Mouse (Mus musculus): ENCODE measurements around the gene Bend4. TPM values are rescaled to one million over a fixed set of nuclear protein-coding genes. Genes with fewer than 3 reads are reported as not detected.

The Bend4 gene
- polyA plus RNA-seq (2014; fragmentation: Nextera tagmentation; extraction: Ambion mirVana) = 12.1 and 16.0 TPM in 2 replicates

DNA sequence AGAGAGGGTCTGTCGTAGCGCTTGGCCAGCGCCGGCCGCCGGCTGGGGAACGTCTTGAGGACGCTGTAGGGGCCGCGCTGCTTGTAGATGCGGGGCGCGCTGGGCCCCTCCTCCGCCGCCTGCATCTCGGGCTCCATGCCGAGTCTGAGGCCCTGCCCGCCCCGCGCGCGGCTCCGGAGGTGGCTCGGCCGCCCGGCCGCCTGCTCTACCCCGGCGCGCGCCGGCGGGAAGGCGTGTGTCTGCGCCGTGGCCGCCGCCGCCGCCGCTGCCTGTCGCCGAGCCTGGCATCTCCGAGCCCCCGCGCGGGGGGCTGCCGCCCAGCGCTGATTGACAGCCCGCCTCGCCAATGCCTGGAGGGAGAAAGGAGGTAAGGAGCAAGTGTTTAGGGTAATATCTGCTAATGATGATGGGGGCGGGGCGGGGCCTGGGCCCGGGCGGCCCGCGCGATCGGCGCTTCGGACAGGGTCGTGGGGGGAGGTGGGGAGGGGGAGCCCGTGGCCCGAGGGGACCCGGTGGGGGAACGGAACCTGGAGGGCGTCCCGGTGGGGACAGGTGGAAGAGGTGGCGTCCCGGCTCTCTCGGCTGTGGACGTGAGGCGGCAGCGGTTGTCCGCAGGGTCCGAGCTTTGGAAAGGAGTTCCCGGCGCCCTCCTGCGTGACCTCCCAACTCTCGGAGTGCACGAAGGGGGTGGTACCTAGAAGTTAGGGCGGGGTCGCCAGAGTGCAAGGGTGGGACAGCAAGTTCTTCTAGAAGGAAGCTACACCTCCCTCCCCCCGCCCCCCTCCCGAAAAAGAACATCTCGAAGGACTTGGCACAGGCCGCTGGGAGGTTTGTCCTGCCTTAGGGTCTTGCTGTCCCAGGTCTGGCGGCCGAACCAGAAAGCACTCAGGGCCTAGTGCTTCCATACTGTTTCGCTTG, at the start of gene Bend4:
TSS of gene Bend4 (minus strand) at position 868 of the 918 bp plus-strand sequence.
- H3K4me2 ChIP-seq (ENCODE audit: low read depth, severe bottlenecking) = peak within 1 kb of the TSS; percentile 85
- peak; percentile 91 for DNase-seq (ENCODE audit: low spot score)
- 0 out of 2 replicates have a peak, but pooled peaks cover 3% of the 10 kb centered on the region for H3K4me1 ChIP-seq (ENCODE audit: control insufficient read depth, insufficient read depth, low read length)
- peaks cover 10% of the 10 kb centered on the region; the same call in 1 of the 2 replicates for H3K27me3 ChIP-seq (ENCODE audit: control insufficient read depth, insufficient read depth, low read length)
- 1% methylated on average over 63 of the region's 90 CpGs for WGBS
- H3K9me3 ChIP-seq (ENCODE audit: control insufficient read depth, low read length) = no peaks in the 10 kb centered on the region
- no peaks in the 10 kb centered on the region for H3K36me3 ChIP-seq (ENCODE audit: control insufficient read depth, insufficient read depth, low read length)
- H3K4me3 ChIP-seq (ENCODE audit: low read depth, low read length) = peak within 1 kb of the TSS; percentile 65
- peak; percentile 84 for ATAC-seq (ENCODE audit: insufficient number of reproducible peaks, low FRiP score, low TSS enrichment, low read depth)
- H3K9ac ChIP-seq (ENCODE audit: low read length) = peak within 1 kb of the TSS; percentile 73
- H3K27ac ChIP-seq (replicated peaks; ENCODE audit: low read depth, low read length) = peak within 1 kb of the TSS; percentile 30; the same call in 1 of the 2 replicates

DNA sequence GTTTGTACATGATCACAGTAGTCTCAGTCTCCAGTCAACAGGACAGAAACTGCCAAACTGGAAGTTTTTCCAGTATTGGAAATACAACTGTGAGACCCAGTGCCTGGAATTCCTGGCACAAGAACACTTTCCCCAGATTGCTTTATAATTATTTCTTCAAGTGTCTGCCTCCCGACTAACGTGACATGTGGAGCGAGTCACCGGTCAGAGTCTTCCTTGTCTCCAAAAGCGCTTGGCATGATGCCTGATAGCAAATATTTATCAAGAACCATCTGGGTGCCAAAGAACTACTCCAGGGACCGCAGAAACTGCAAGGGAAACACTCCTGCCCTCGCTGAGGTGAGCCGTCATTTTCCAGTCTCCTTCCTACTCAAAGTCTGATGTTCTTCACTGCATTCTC, 45.6 kb upstream of the Bend4 start:
- Histone ChIP-seq H3K9me3 (ENCODE audit: control insufficient read depth, low read length) (no peaks in the 10 kb centered on the region), H3K9ac (ENCODE audit: low read length) (no peak overlapping the region), H3K36me3 (ENCODE audit: control insufficient read depth, insufficient read depth, low read length) (no peaks in the 10 kb centered on the region), H3K27ac (replicated peaks; ENCODE audit: low read depth, low read length) (no peak overlapping the region), H3K27me3 (ENCODE audit: control insufficient read depth, insufficient read depth, low read length) (no peaks in the 10 kb centered on the region), H3K4me1 (ENCODE audit: control insufficient read depth, insufficient read depth, low read length) (0 out of 2 replicates have a peak, but pooled peaks cover 2% of the 10 kb centered on the region), H3K4me2 (ENCODE audit: low read depth, severe bottlenecking) (no peak overlapping the region), H3K4me3 (ENCODE audit: low read depth, low read length) (no peak overlapping the region)
- WGBS = 84% methylated on average over 8 of the region's 8 CpGs
- ATAC-seq (ENCODE audit: insufficient number of reproducible peaks, low FRiP score, low TSS enrichment, low read depth) = no peak
- DNase-seq (ENCODE audit: low spot score) = no peak

- Histone ChIP-seq H3K4me3 (ENCODE audit: low read depth, low read length) (no peak overlapping the region), H3K36me3 (ENCODE audit: control insufficient read depth, insufficient read depth, low read length) (no peaks in the 10 kb centered on the region), H3K4me1 (ENCODE audit: control insufficient read depth, insufficient read depth, low read length) (0 out of 2 replicates have a peak, but pooled peaks cover 2% of the 10 kb centered on the region), H3K4me2 (ENCODE audit: low read depth, severe bottlenecking) (no peak overlapping the region), H3K9me3 (ENCODE audit: control insufficient read depth, low read length) (no peaks in the 10 kb centered on the region), H3K9ac (ENCODE audit: low read length) (no peak overlapping the region), H3K27me3 (ENCODE audit: control insufficient read depth, insufficient read depth, low read length) (no peaks in the 10 kb centered on the region), H3K27ac (replicated peaks; ENCODE audit: low read depth, low read length) (no peak overlapping the region)
- 50% methylated on average over 5 of the region's 5 CpGs for WGBS
- ATAC-seq (ENCODE audit: insufficient number of reproducible peaks, low FRiP score, low TSS enrichment, low read depth) (no peak), DNase-seq (ENCODE audit: low spot score) (no peak)
Measured at GRCm38 (mm10) chr5:67473094-67473493, 45.0 kb upstream of the Bend4 start.

- DNase-seq (ENCODE audit: low spot score) (no peak), ATAC-seq (ENCODE audit: insufficient number of reproducible peaks, low FRiP score, low TSS enrichment, low read depth) (no peak)
- no peaks in the 10 kb centered on the region for H3K36me3 ChIP-seq (ENCODE audit: control insufficient read depth, insufficient read depth, low read length)
- no peak overlapping the region for H3K4me3 ChIP-seq (ENCODE audit: low read depth, low read length)
- H3K9ac ChIP-seq (ENCODE audit: low read length) = no peak overlapping the region
- no peaks in the 10 kb centered on the region for H3K4me1 ChIP-seq (ENCODE audit: control insufficient read depth, insufficient read depth, low read length)
- H3K27ac ChIP-seq (replicated peaks; ENCODE audit: low read depth, low read length) = no peak overlapping the region
- H3K9me3 ChIP-seq (ENCODE audit: control insufficient read depth, low read length) = no peaks in the 10 kb centered on the region
- H3K4me2 ChIP-seq (ENCODE audit: low read depth, severe bottlenecking) = no peak overlapping the region
- 81% methylated on average over 15 of the region's 15 CpGs for WGBS
- no peaks in the 10 kb centered on the region for H3K27me3 ChIP-seq (ENCODE audit: control insufficient read depth, insufficient read depth, low read length)
Measured at GRCm38 (mm10) chr5:67466866-67467530, 38.9 kb upstream of the Bend4 start.

DNA sequence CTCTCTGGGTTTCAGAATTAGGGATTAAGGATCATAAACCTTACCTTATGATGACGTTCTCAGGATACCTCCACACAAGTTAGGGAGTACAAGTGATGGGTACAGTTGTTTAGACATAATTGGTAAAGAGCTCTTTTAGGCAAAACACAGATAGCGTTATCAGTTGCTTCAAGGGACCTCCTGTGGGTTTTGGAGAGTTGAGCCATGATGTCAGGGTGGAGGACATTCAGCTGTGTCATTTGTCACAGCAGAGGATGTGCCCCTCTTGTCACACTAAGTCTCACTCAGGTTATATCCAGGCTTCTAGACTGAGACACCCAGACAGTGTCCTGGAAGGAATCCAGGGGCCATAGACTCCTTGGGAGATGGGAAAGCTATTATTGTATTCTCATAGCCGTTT, 36.8 kb upstream of the Bend4 start:
- ATAC-seq (ENCODE audit: insufficient number of reproducible peaks, low FRiP score, low TSS enrichment, low read depth) (no peak), DNase-seq (ENCODE audit: low spot score) (no peak)
- WGBS = 89% methylated on average over 3 of the region's 3 CpGs
- Histone ChIP-seq H3K27ac (replicated peaks; ENCODE audit: low read depth, low read length) (no peak overlapping the region), H3K4me2 (ENCODE audit: low read depth, severe bottlenecking) (no peak overlapping the region), H3K27me3 (ENCODE audit: control insufficient read depth, insufficient read depth, low read length) (no peaks in the 10 kb centered on the region), H3K9me3 (ENCODE audit: control insufficient read depth, low read length) (no peaks in the 10 kb centered on the region), H3K9ac (ENCODE audit: low read length) (no peak overlapping the region), H3K36me3 (ENCODE audit: control insufficient read depth, insufficient read depth, low read length) (no peaks in the 10 kb centered on the region), H3K4me3 (ENCODE audit: low read depth, low read length) (no peak overlapping the region), H3K4me1 (ENCODE audit: control insufficient read depth, insufficient read depth, low read length) (no peaks in the 10 kb centered on the region)

GRCm38 (mm10) chr5:67463636-67464035, 35.5 kb upstream of the Bend4 start:
- Histone ChIP-seq H3K9ac (ENCODE audit: low read length) (no peak overlapping the region), H3K27ac (replicated peaks; ENCODE audit: low read depth, low read length) (no peak overlapping the region), H3K9me3 (ENCODE audit: control insufficient read depth, low read length) (no peaks in the 10 kb centered on the region), H3K4me2 (ENCODE audit: low read depth, severe bottlenecking) (no peak overlapping the region), H3K4me1 (ENCODE audit: control insufficient read depth, insufficient read depth, low read length) (no peaks in the 10 kb centered on the region), H3K36me3 (ENCODE audit: control insufficient read depth, insufficient read depth, low read length) (no peaks in the 10 kb centered on the region), H3K27me3 (ENCODE audit: control insufficient read depth, insufficient read depth, low read length) (no peaks in the 10 kb centered on the region), H3K4me3 (ENCODE audit: low read depth, low read length) (no peak overlapping the region)
- no peak for DNase-seq (ENCODE audit: low spot score)
- ATAC-seq (ENCODE audit: insufficient number of reproducible peaks, low FRiP score, low TSS enrichment, low read depth) = no peak
- WGBS = 90% methylated on average over 9 of the region's 9 CpGs

- H3K4me1 ChIP-seq (ENCODE audit: control insufficient read depth, insufficient read depth, low read length) = no peaks in the 10 kb centered on the region
- H3K4me2 ChIP-seq (ENCODE audit: low read depth, severe bottlenecking) = no peak overlapping the region
- DNase-seq (ENCODE audit: low spot score) = no peak
- H3K4me3 ChIP-seq (ENCODE audit: low read depth, low read length) = no peak overlapping the region
- H3K27me3 ChIP-seq (ENCODE audit: control insufficient read depth, insufficient read depth, low read length) = no peaks in the 10 kb centered on the region
- H3K36me3 ChIP-seq (ENCODE audit: control insufficient read depth, insufficient read depth, low read length) = no peaks in the 10 kb centered on the region
- H3K27ac ChIP-seq (replicated peaks; ENCODE audit: low read depth, low read length) = no peak overlapping the region
- no peak overlapping the region for H3K9ac ChIP-seq (ENCODE audit: low read length)
- ATAC-seq (ENCODE audit: insufficient number of reproducible peaks, low FRiP score, low TSS enrichment, low read depth) = no peak
- H3K9me3 ChIP-seq (ENCODE audit: control insufficient read depth, low read length) = no peaks in the 10 kb centered on the region
- WGBS = 80% methylated on average over 4 of the region's 4 CpGs
Measured at GRCm38 (mm10) chr5:67462331-67462730, 34.2 kb upstream of the Bend4 start.

- no peaks in the 10 kb centered on the region for H3K4me1 ChIP-seq (ENCODE audit: control insufficient read depth, insufficient read depth, low read length)
- ATAC-seq (ENCODE audit: insufficient number of reproducible peaks, low FRiP score, low TSS enrichment, low read depth) (no peak), DNase-seq (ENCODE audit: low spot score) (no peak)
- no peak overlapping the region for H3K9ac ChIP-seq (ENCODE audit: low read length)
- H3K27ac ChIP-seq (replicated peaks; ENCODE audit: low read depth, low read length) = no peak overlapping the region
- no peaks in the 10 kb centered on the region for H3K36me3 ChIP-seq (ENCODE audit: control insufficient read depth, insufficient read depth, low read length)
- H3K4me2 ChIP-seq (ENCODE audit: low read depth, severe bottlenecking) = no peak overlapping the region
- 90% methylated on average over 4 of the region's 4 CpGs for WGBS
- H3K9me3 ChIP-seq (ENCODE audit: control insufficient read depth, low read length) = no peaks in the 10 kb centered on the region
- no peak overlapping the region for H3K4me3 ChIP-seq (ENCODE audit: low read depth, low read length)
- H3K27me3 ChIP-seq (ENCODE audit: control insufficient read depth, insufficient read depth, low read length) = no peaks in the 10 kb centered on the region
Measured at GRCm38 (mm10) chr5:67456841-67457240, 28.7 kb upstream of the Bend4 start.

Measured in limb, embryonic 11.5 days (tissue).